Mouse (Mus musculus): ENCODE measurements around the gene Sh3pxd2a. TPM values are rescaled to one million over a fixed set of nuclear protein-coding genes. Genes with fewer than 3 reads are reported as not detected.

The Sh3pxd2a gene
- polyA plus RNA-seq, 1 experiment from 2014 or later = 0.62 TPM

DNA sequence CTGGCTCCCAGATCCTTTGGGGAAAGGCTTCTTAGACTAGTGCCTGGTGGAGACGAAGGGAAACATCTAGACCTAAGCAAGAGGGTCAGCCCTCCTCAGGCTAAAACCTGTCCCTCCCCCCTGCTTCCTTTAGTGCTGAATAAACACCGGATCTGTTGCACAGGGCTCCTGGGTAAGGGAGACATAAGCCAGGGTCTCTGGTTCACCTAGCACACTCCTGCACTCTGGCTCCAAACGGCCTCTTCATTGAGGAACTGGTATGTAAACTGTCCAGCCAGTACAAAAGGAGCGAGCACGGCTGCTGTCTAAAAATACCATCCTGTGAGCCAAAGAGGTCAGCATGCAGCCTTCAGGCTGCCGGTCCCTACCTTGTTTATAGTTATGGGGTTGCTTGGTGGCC lies 76.8 kb downstream of the Sh3pxd2a start:
- no peak for ATAC-seq (ENCODE audit: low read depth)
- H3K9ac ChIP-seq = peak overlapping the region; percentile 49; the same call in 1 of the 2 replicates
- peaks cover 4% of the 10 kb centered on the region; the same call in 1 of the 2 replicates for H3K36me3 ChIP-seq
- no peaks in the 10 kb centered on the region for H3K9me3 ChIP-seq (replicated peaks)
- peak overlapping the region; percentile 58 for H3K27ac ChIP-seq
- DNase-seq = no peak
- H3K4me1 ChIP-seq (replicated peaks) = peaks cover 77% of the 10 kb centered on the region
- no peaks in the 10 kb centered on the region for H3K27me3 ChIP-seq
- no peak overlapping the region for H3K4me2 ChIP-seq
- WGBS (ENCODE audit: insufficient replicate concordance) = 52% methylated on average over 6 of the region's 6 CpGs
- no peak overlapping the region for H3K4me3 ChIP-seq (replicated peaks)

DNA sequence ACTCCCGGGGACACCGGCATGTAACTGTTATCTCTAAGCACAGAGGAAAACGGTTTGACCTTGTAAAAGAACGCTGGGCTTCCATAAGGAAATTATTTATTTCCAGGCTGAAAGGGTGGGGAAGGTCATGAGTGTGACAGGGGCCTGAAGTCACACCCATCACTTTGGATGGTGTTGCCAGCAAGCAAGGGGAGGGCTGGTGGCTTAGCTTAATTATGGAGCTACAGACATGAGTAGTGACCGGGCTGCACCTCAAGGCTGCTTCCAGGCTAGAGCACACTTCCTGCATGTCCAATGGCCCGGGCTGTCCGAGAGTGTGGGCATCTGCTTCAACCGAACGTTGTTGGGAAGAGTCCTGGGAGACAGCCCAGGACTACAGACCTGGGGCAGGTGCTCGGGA lies 78.2 kb downstream of the Sh3pxd2a start:
- peak overlapping the region; percentile 68; the same call in 1 of the 2 replicates for H3K9ac ChIP-seq

DNA sequence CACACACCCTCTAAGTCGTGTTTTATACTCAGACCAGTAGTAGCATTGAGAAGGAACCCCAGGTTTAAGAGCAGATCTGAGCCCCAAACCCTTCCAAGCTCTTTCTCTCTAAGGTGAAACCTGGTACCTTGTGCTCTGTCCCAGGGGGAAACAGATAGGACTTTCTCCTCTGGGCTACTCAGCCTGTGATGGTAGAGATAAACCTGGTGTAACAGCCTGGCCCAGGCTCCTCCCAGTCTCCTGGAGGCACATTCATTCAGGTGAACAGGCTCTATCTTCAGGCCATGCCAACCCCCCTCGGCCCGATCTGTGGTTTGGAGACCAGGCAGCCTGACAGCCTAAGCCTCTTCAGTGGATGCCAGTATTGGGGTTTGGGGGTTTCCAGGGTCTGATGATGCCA lies 79.6 kb downstream of the Sh3pxd2a start:
- H3K27me3 ChIP-seq = no peaks in the 10 kb centered on the region
- H3K27ac ChIP-seq = peak overlapping the region; percentile 90
- no peaks in the 10 kb centered on the region for H3K9me3 ChIP-seq (replicated peaks)
- no peaks in the 10 kb centered on the region for H3K36me3 ChIP-seq
- WGBS (ENCODE audit: insufficient replicate concordance) = 35% methylated on average over 3 of the region's 3 CpGs
- ATAC-seq (ENCODE audit: low read depth) (peak; percentile 91), DNase-seq (no peak)
- H3K4me2 ChIP-seq = peak overlapping the region; percentile 62
- H3K4me3 ChIP-seq (replicated peaks) = peak overlapping the region; percentile 20
- peak overlapping the region; percentile 68 for H3K9ac ChIP-seq
- peaks cover 89% of the 10 kb centered on the region for H3K4me1 ChIP-seq (replicated peaks)

More for the DNA sequence above, 78.2 kb downstream of the Sh3pxd2a start:
- no peaks in the 10 kb centered on the region for H3K36me3 ChIP-seq
- H3K4me2 ChIP-seq = no peak overlapping the region
- no peak for ATAC-seq (ENCODE audit: low read depth)
- DNase-seq = no peak
- no peaks in the 10 kb centered on the region for H3K9me3 ChIP-seq (replicated peaks)
- WGBS (ENCODE audit: insufficient replicate concordance) = 63% methylated on average over 10 of the region's 10 CpGs
- no peak overlapping the region for H3K4me3 ChIP-seq (replicated peaks)
- no peaks in the 10 kb centered on the region for H3K27me3 ChIP-seq
- H3K4me1 ChIP-seq (replicated peaks) = peaks cover 86% of the 10 kb centered on the region
- peak overlapping the region; percentile 90 for H3K27ac ChIP-seq

DNA sequence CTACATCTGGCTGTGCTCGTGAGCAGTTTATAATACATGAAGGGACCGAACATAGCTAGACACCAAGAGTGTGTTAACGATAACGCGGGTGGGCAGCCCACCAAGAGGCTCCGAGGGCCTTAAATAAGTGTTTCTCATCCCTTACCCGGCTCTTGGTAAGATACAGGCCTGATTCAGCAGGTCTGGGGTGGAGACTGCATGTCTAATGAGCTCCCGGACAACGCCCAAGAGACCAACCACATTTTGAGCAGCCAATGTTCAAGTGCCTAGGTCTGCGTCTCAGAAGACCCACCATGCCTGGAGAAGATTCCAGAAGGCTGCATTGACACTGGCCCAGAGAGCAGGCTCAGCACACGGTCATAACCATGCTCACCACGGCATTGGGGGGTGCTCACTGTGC lies 80.2 kb downstream of the Sh3pxd2a start:
- ATAC-seq (ENCODE audit: low read depth) (peak; percentile 62), DNase-seq (peak; percentile 52)
- H3K36me3 ChIP-seq = no peaks in the 10 kb centered on the region
- WGBS (ENCODE audit: insufficient replicate concordance) = 64% methylated on average over 12 of the region's 12 CpGs
- H3K27me3 ChIP-seq = no peaks in the 10 kb centered on the region
- H3K9ac ChIP-seq = peak overlapping the region; percentile 68
- peak overlapping the region; percentile 90 for H3K27ac ChIP-seq
- 0 out of 2 replicates have a peak overlapping the region, but pooled peaks have one; percentile 20 for H3K4me3 ChIP-seq (replicated peaks)
- peak overlapping the region; percentile 62 for H3K4me2 ChIP-seq
- H3K9me3 ChIP-seq (replicated peaks) = no peaks in the 10 kb centered on the region
- peaks cover 93% of the 10 kb centered on the region for H3K4me1 ChIP-seq (replicated peaks)

DNA sequence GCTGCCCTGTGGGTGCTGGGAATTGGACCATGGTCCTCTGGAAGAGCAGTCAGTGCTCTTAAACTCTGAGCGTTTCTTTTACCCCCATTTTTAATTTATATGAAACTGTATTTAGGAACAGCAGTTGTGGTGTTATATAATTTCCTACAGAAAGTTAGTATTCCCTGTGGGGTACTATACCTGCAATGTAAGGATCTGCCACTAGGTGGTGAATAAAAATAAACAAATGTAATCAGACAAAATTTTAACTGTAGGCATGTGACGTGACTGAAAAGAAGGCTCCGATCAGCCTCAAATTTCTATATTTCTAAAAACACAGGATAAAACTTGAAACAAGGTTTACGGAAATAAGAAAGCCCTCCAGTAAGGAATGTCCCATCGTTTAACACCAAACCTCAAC lies 81.9 kb downstream of the Sh3pxd2a start:
- H3K9me3 ChIP-seq (replicated peaks) = no peaks in the 10 kb centered on the region
- H3K4me2 ChIP-seq = no peak overlapping the region
- no peak overlapping the region for H3K9ac ChIP-seq
- no peaks in the 10 kb centered on the region for H3K27me3 ChIP-seq
- no peaks in the 10 kb centered on the region for H3K36me3 ChIP-seq
- no peak for ATAC-seq (ENCODE audit: low read depth)
- H3K27ac ChIP-seq = peak overlapping the region; percentile 90
- 66% methylated on average over 5 of the region's 5 CpGs for WGBS (ENCODE audit: insufficient replicate concordance)
- no peak overlapping the region for H3K4me3 ChIP-seq (replicated peaks)
- no peak for DNase-seq
- H3K4me1 ChIP-seq (replicated peaks) = peaks cover 97% of the 10 kb centered on the region

DNA sequence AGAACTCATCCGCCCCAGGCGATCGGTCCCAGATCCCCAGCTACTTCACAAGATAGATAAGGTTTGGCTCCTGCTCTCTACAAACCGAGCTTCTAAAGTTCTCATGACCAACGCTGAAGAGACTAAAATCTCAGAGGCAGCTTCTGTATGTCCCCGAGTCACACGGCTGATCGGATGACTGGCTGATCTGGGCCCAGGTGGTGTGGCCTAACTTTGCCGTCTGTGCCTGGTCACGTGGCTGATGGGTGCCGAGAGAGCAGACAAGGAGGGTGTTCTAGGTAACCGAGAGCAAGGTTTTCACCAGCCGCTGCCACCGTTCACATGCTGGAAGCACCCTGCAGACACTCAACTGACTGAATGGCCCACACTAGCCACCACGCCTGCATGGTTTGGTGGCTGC lies 83.2 kb downstream of the Sh3pxd2a start:
- no peaks in the 10 kb centered on the region for H3K36me3 ChIP-seq
- H3K4me2 ChIP-seq = no peak overlapping the region
- no peak for ATAC-seq (ENCODE audit: low read depth)
- WGBS (ENCODE audit: insufficient replicate concordance) = 87% methylated on average over 15 of the region's 15 CpGs
- H3K27ac ChIP-seq = peak overlapping the region; percentile 95
- H3K27me3 ChIP-seq = no peaks in the 10 kb centered on the region
- no peak overlapping the region for H3K4me3 ChIP-seq (replicated peaks)
- no peaks in the 10 kb centered on the region for H3K9me3 ChIP-seq (replicated peaks)
- no peak overlapping the region for H3K9ac ChIP-seq
- peaks cover 84% of the 10 kb centered on the region for H3K4me1 ChIP-seq (replicated peaks)
- no peak for DNase-seq

DNA sequence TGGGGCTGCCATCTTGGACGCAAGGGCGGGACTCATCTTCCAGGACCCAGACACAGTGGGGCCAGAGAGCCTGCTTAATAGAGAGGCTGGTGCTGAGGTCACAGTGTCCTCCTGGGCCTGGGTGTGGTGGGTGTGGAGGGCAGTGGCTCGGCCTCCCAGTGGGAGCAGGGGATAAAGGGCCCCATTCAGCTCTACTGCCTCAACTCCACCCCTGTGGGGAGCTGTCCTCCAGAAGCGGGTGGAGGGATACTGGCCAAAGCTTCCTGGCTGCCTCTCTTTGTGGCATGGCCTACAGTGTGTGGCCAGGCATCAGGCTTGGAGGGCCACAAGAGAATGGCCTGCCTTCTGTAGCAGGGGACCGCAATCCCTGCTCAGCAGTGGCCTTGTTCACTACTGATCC lies 85.1 kb downstream of the Sh3pxd2a start:
- Histone ChIP-seq H3K4me1 (replicated peaks) (peaks cover 75% of the 10 kb centered on the region), H3K27me3 (no peaks in the 10 kb centered on the region), H3K36me3 (no peaks in the 10 kb centered on the region), H3K4me3 (replicated peaks) (peak overlapping the region; percentile 38), H3K9me3 (replicated peaks) (no peaks in the 10 kb centered on the region), H3K9ac (peak overlapping the region; percentile 75), H3K27ac (peak overlapping the region; percentile 95), H3K4me2 (peak overlapping the region; percentile 71)
- DNase-seq (peak; percentile 83), ATAC-seq (ENCODE audit: low read depth) (peak; percentile 99)
- WGBS (ENCODE audit: insufficient replicate concordance) = 57% methylated on average over 5 of the region's 5 CpGs

DNA sequence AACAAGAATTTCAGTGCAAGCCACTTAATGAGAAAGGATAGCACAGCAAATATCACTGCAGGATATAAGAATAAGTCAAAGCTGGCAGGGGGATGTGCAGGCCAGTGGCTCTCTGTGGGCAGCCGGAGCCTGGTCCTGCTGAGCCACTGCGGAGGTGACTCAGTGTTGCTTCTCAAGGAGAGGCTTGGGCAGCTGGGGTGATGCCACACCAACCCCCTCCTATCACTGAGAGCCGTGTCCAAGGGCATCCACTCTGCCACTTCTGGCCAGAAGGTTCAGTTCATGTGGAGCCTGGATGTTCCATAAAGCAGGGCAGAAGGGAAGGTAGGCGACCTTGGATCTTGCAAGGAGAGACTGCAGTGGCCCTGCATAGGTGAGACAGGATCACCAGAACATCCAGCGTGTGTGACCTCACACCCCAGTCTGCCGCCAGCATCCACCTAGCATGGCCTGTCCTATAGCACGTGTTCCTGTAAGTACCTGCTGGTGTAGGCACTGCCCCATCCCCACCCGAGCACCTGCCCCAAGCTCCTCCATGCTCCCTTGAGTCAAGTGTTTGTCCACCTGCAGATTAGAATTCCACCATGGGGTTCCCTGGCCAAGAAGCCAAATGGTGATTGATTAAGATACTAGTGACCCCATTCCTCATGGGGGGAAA lies 89.2 kb downstream of the Sh3pxd2a start:
- Histone ChIP-seq H3K27me3 (no peaks in the 10 kb centered on the region), H3K4me3 (replicated peaks) (no peak overlapping the region), H3K9me3 (replicated peaks) (no peaks in the 10 kb centered on the region), H3K4me1 (replicated peaks) (peaks cover 42% of the 10 kb centered on the region), H3K4me2 (no peak overlapping the region), H3K36me3 (peaks cover 7% of the 10 kb centered on the region; the same call in 1 of the 2 replicates), H3K27ac (no peak overlapping the region), H3K9ac (no peak overlapping the region)
- WGBS (ENCODE audit: insufficient replicate concordance) = 73% methylated on average over 8 of the region's 8 CpGs
- ATAC-seq (ENCODE audit: low read depth) = no peak
- no peak for DNase-seq

DNA sequence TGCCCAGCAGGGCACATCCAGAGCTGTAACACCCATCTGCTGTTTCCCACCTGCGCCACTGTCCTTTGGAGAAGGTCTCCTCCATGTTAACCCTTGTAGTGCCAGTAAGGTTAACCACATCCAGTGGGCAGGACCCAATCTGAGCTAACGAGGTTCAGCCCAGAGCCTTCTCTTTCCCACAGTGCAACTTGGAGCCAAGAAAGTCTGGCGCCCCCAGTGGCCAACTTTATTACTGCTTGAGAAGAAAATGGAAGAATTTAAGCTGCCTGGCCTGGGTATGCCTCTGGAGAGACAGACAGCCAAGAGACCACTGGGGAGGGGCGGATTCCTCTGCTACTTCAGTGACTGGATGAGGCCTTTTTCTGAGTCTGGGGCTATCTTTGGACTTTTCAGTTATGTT lies 89.8 kb downstream of the Sh3pxd2a start:
- 26% methylated on average over 4 of the region's 4 CpGs for WGBS (ENCODE audit: insufficient replicate concordance)
- Histone ChIP-seq H3K27ac (no peak overlapping the region), H3K36me3 (peaks cover 7% of the 10 kb centered on the region; the same call in 1 of the 2 replicates), H3K4me3 (replicated peaks) (no peak overlapping the region), H3K9ac (no peak overlapping the region), H3K9me3 (replicated peaks) (no peaks in the 10 kb centered on the region), H3K4me1 (replicated peaks) (peaks cover 42% of the 10 kb centered on the region), H3K27me3 (no peaks in the 10 kb centered on the region), H3K4me2 (no peak overlapping the region)
- DNase-seq (peak; percentile 66), ATAC-seq (ENCODE audit: low read depth) (no peak)

DNA sequence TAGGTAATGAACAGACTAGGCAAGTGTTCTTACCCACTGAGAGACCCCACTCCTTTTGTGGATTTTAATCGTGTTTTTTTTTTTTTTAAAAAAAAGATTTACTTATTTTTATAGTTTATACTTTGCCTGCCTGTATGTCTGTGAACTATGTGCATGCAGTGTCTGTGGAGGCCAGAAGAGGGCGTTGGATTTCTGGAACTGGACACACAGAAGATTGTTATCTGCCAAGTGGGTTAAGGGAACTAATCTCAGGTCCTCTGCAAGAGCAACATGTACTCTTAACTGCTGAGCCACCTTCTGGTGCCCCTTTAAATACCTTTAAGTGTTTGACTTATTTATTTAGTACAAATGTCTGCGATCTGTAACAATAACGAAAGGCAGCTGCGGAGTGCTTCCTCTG lies 92.2 kb downstream of the Sh3pxd2a start:
- Histone ChIP-seq H3K4me1 (replicated peaks) (peaks cover 39% of the 10 kb centered on the region), H3K9me3 (replicated peaks) (no peaks in the 10 kb centered on the region), H3K27ac (no peak overlapping the region), H3K9ac (no peak overlapping the region), H3K4me2 (no peak overlapping the region), H3K36me3 (peaks cover 7% of the 10 kb centered on the region; the same call in 1 of the 2 replicates), H3K27me3 (no peaks in the 10 kb centered on the region), H3K4me3 (replicated peaks) (no peak overlapping the region)
- DNase-seq (no peak), ATAC-seq (ENCODE audit: low read depth) (no peak)
- 67% methylated on average over 5 of the region's 5 CpGs for WGBS (ENCODE audit: insufficient replicate concordance)

DNA sequence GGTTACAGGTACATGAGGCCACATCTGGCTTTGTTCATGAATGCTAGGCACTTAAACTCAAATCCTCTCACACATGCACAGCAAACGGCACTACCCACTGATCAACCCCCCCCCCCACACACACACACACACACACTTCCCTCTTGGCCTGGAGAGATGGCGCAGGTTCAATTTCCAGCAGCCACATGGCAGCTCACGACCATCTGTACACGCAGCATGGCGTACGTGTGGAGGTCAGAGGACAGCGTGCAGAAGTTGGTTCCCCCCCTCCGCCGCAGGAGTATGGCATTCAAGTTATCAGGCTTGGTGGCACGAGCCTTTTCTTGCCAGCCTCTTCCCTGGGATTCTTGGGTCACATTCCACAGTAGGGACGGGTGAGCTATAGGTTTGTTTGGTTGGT lies 92.7 kb downstream of the Sh3pxd2a start:
- WGBS (ENCODE audit: insufficient replicate concordance) = 83% methylated on average over 11 of the region's 11 CpGs

DNA sequence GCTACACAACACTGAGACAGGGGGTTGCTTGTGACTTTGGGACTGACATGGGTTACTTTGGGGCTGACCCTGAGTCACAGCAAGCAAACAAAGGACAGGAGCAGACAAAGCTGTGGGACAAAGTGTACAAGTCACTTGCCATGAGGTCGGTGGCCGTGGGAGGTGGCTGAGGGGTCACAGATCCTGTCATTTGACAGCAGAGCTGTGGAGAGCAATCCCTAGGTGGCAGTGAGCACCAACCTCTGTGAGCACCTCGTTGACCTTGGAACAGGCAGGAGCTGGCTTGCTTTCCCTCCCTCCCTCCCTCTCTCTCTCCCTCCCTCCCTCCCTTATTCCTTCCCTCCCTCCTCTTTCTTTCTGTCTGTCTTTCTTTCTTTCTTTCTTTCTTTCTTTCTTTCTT lies 95.2 kb downstream of the Sh3pxd2a start:
- Histone ChIP-seq H3K4me3 (replicated peaks) (no peak overlapping the region), H3K36me3 (peaks cover 7% of the 10 kb centered on the region; the same call in 1 of the 2 replicates), H3K4me2 (no peak overlapping the region), H3K27me3 (no peaks in the 10 kb centered on the region), H3K27ac (peak overlapping the region; percentile 7; the same call in 1 of the 2 replicates), H3K9ac (no peak overlapping the region), H3K4me1 (replicated peaks) (peaks cover 29% of the 10 kb centered on the region), H3K9me3 (replicated peaks) (no peaks in the 10 kb centered on the region)
- DNase-seq (no peak), ATAC-seq (ENCODE audit: low read depth) (0 out of 2 replicates have a peak, but pooled peaks have one; percentile 22)
- WGBS (ENCODE audit: insufficient replicate concordance) = 54% methylated on average over 3 of the region's 3 CpGs

More for the DNA sequence above, 92.7 kb downstream of the Sh3pxd2a start:
- H3K27me3 ChIP-seq = no peaks in the 10 kb centered on the region
- no peak overlapping the region for H3K4me3 ChIP-seq (replicated peaks)
- ATAC-seq (ENCODE audit: low read depth) = no peak
- no peak overlapping the region for H3K27ac ChIP-seq
- H3K36me3 ChIP-seq = peaks cover 7% of the 10 kb centered on the region; the same call in 1 of the 2 replicates
- DNase-seq = no peak
- H3K4me1 ChIP-seq (replicated peaks) = peaks cover 39% of the 10 kb centered on the region
- no peaks in the 10 kb centered on the region for H3K9me3 ChIP-seq (replicated peaks)
- no peak overlapping the region for H3K9ac ChIP-seq
- H3K4me2 ChIP-seq = no peak overlapping the region
